Mouse (Mus musculus) mouse embryonic stem cell (cell line): ENCODE measurements around the gene Tmcc2.

Source experiments
- in situ Hi-C, 2 experiments: fragments of 300-500 bp; cut with MboI; formaldehyde crosslinking; loops; 1 replicate in 1 of 2; 3 replicates in 1 of 2; pipeline ENCODE4 v1.14.3; 2019 to 2020; ENCODE audit warnings: low sequenced_read_pairs in 2 of 2, low pct_unique_long_range_greater_than_20kb in 1 of 2, mixed read lengths in 1 of 2; ENCODE audit not compliant: unreplicated experiment in 1 of 2

Tmcc2 gene

DNA sequence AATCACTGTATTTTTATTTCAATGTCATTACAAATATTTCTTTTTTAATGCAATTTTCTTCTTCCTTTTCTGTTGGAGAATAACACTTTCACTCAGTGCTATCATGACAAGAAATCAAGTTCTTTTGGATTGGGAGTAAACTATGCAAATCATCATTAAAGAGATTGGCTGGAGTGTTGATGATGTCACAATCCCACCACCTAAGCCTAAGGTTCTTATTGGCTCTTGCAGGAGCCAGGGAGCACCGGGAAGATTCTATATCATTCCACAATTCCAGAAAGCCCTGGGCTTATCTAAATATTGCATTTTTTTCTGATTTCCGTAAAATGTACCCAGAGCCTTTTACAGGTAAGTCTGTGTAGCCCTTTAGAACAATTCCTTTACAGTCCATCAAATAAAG is 5.6 kb upstream of the Tmcc2 start:
- in situ Hi-C loops = no loop called here

DNA sequence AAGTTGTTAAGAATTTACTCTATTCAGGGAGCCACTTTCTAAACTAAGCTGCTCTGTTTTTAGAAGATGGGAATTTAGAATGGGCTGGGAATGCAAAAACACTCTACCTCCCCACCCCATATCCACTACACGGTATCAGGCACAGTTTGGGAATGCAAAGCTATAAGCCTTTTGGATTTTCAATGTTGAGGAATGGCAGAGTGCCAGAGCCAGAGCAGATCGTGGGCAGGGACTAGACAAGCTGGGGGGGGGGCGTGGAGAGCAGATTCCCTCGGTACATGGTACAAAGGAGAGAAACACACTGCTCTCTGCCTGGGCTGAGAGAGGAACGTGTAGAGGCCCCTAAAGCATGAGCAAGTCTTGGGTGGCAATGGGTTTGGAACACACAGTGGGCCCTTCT is 1.8 kb upstream of the Tmcc2 start:
- in situ Hi-C loops = no loop called here

DNA sequence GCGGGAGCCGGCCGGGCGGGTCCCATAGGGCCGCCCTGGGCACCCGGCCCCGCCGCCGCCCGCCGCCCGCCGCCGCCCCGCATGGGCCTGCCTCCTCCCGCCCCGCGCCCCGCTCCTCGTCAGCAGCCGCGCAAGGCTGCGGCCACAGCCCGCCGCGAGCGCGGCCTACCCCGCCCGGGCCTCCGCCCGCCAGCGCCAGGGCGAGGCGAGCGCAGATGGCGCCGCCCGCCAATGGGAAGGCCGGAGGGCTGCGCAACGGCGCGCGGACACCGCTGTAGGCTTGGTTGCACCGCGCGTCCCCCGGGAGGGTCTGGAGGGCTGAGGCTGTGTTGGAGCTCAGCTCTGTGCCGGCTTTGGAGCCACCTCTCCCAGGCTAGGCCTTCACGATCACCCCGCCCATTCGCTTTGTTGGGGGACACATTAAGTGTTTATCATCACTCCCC is 520 bp upstream of the Tmcc2 start:
- in situ Hi-C loops = no loop called here

DNA sequence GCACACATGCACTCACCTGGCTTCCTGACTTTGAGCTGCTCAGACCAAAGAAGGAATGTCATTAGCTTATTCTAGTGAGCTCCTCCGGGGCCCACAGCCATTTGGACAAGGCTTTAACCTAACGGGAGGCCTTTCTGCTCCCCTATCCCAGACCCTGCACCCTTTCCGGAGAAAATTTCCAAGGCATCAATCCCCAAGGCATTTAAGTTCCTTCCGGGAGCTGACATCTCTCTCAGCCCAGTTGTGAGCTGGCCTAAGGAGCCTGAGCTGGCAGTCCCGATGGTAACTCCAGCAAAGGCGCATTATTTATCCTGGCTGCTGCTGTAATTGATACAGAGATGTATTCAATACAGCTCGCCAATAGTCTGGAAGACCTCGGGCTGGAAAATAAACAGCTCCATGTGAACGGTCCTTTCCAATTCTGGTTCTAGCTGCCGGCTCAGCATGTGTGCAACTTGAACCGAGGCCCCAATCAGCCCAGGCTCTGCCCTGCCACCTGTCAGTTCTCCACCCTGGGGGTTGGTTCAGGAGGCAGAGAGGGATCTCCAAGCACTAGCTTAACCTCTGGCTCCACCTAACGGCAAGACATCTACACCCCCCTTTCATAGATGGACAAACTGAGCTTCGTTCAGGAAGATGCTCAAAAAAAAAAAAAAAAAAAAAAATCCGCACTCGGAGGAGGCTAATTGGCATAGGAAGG is 1.0 kb downstream of the Tmcc2 start:
- in situ Hi-C loops = no loop called here

DNA sequence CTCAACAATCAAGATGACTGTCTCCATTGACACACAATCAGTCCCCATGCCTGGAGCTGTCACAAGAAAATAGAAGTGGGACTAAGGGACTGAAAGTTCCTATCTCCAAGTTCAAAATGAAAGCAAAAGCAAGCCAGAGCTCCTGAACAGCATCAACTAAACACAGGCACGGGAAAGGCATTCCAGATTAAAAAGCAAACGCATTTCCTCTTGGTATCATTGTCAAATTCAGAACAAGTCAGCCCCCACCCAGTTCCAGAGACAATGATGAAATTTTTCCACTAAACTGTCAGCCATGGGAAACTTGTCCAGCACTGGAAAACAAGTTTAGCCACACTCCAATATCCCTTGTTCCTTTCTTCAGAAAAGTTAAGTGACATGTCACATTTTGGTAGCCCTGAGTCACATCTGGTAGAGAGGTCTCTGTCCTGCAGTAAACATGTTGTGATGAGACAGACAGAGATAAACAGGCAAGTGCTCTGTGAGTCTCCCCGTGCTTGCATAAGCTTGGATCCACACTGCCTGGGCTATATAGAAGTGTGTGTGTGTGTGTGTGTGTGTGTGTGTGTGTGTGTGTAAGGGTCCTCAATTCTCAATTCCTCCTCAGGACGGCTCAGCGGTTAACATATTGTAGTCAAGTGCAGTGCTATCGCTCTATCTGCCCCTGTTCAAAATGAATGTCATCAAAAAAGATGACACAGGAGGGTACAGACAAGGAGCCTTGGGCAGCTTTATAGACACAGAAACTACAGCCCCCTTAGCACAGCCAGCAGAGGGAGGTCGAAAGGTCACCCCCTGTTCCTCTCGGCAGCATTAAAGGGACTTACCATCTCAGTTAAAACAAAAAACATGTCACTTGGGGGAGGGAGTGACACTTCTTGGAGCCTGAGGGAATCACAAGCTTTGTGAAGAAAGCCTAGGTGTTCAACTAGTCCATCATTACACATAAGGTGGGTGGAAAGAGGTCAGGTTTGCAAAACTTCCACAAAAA is 2.0 kb downstream of the Tmcc2 start:
- in situ Hi-C loops = no loop called here

DNA sequence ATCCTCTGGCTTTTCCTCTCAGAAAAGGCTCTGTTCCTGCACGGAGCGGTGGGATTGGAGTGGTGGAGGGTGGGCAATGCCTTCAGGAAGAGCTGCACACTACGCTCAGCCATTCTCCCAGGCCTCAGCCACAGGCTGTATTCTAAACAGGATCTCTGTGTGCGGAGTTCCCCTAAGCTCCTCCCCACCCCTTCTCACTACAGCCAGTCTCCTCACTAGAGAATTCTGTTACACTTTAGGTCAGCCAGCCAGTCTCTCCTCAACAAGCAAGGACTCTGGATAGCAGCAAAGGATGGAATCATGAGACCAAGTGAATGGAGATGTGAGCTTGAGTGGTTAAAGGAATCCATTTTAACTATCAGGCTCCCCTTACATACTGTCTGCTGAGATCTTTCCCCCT is 3.1 kb downstream of the Tmcc2 start:
- in situ Hi-C loops = no loop called here

DNA sequence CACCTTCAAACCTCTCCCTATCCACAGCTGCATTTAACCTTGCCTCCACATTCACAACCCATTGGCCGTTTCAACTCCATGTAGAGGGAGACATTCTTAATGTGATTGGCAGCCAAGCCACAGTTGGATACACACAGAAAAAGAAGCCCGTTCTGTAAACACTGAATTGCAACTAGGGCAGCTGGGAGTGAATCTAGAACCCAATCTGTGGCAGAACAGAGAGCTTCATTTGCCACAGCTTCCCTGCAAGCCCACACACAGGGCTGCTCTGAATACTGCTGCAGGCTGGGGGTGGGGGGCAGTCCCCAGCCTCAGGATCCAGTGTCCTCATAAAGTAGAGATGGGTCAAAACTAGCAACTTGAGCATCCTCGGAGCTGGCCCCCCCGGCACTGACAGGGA is 4.8 kb downstream of the Tmcc2 start:
- in situ Hi-C loops = no loop called here

DNA sequence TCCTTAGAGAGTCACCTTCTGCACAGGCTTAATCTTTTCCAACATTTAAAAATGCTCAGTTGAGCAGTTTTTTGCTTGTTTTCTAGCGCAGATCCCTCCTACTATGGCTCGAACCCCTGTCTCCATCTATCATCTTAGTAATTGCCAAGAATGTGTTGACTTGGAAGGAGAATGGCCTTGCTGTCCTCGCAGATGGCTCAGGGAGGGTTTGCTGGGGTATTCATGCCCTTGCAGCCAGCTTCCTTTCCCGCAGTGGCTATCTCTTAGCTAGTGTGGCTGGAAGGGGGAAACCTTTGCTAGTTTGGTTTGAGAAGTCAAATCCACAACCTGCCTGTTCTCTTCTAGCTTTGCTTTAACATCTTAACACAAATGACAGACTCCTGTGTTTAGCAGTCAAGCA is 5.4 kb downstream of the Tmcc2 start:
- in situ Hi-C loops = no loop called here

DNA sequence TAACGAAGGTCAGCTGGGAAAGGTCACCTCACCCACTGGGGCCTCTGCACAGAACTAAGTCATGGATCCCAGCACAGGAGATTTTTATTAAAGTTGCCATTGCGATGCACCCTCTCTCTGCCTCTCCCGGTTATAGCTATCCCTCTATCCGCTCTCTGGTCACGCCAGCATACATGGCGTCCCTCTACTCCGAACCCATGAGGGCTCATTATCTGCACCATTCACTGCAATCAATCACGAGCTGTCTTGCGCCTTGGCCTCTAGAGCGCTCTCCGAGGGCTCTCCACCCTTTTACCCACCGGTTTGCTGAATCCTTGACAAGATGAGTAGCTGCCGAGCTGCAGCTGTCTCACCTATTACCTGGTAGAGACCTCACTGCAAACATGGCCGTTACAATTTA is 5.8 kb downstream of the Tmcc2 start:
- in situ Hi-C loops = no loop called here

DNA sequence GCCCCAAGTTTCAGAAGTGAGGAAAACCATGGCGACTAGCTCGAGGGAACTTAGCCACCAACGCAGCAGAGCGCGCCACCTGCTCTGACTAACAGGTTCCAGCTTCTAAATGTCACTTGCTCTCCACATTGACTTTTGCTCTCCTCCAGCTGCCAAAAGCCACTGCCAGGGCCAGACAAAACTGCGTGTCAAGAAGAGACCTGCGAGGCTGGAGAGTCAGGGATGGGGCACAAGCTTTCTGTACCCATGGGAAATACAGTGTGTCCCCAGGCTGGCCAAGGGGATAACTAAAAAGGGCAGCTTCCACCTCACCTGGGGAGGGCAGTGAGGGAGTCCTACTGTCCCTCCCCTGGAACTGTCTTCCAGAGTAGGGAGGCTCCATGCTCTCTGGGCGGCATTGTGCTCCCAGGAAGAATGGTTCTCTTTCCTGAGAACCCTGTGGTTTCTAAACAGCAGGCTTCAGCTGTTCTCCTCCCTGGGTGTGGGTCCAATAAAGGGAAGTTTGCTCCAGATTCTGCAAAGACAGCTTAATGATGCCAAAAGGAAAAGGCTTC is 7.0 kb downstream of the Tmcc2 start:
- in situ Hi-C loops = no loop called here

DNA sequence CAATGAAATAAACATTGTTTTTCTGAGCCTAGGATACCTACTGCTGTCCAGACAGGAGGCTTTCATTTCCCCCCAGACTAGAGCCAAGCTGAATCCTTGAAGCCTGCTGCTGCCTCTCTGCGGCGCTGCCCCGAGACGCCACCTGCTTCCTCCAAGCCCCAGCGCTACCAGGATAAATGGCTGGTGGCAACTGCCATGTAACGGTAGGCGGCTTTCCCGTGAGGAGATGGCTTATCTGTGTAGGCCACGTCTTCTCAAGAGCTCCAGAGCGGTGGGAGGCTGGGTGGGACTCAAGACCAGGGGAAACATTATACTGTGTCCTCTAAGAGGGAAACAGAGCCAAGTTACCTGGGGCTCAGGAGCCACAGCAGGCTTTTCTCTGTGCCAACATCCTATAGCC is 9.2 kb downstream of the Tmcc2 start:
- in situ Hi-C loops = no loop called here

DNA sequence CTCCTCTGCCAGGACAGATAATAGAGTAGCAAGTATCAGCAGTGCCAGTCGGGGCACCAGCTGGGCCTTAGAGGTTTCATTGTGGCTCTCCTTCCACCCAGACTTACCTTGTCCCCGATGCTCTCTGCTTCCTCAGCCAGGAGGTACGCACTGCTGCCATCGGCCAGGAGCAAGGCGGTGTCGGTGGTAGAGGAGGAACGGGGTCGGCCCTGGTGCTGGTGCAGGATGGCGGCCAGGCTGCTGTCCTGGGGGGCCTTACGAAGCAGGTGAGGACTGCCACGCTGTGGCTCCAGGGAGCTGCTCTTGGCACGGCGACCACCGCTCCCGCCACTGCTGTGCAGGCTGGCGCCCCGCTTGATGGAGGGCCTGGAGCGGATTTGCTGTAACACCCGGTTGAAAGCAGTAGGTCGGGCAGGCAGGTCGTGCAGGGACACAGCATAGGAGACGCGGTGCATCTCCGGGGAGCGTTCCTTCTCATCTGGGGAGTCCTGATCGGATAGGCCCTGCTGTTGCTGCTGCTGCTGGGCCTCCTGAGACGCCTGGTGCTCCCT is 10.5 kb downstream of the Tmcc2 start:
- in situ Hi-C loops = no loop called here

DNA sequence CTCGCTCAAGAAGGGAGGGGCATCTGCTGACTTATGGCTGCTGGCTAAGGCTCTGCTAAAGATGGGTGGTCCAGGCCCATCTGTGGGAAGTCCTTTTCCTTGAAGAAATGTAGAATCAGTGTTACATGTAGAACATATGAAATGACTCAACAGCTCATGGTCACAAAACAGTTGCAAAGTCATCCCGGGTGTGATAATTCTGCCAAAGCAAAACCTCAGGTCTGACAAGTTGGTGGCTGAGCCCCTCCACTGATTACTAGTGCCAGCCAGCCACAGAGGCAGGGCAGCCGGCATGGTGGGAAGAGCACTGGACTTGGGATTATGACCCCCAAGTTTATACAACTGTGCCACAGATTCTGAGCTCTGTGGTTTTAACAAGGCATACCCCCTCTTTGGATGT is 13.3 kb downstream of the Tmcc2 start:
- in situ Hi-C loops = no loop called here

DNA sequence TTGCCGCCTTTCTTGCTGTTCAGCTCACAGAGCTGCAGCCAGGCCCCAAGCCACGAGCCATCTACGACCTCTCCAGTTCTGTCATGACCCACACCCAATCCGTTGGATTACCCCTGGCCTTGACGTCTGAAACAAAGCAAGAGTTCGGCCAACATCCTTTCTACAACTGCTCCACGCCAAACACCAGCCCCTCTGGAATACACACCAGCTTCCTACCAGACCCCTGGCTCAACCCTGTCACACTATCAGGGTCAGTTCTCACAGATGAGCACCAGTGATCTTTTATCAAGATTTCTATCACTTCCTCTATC is 14.1 kb downstream of the Tmcc2 start:
- in situ Hi-C loops = no loop called here

DNA sequence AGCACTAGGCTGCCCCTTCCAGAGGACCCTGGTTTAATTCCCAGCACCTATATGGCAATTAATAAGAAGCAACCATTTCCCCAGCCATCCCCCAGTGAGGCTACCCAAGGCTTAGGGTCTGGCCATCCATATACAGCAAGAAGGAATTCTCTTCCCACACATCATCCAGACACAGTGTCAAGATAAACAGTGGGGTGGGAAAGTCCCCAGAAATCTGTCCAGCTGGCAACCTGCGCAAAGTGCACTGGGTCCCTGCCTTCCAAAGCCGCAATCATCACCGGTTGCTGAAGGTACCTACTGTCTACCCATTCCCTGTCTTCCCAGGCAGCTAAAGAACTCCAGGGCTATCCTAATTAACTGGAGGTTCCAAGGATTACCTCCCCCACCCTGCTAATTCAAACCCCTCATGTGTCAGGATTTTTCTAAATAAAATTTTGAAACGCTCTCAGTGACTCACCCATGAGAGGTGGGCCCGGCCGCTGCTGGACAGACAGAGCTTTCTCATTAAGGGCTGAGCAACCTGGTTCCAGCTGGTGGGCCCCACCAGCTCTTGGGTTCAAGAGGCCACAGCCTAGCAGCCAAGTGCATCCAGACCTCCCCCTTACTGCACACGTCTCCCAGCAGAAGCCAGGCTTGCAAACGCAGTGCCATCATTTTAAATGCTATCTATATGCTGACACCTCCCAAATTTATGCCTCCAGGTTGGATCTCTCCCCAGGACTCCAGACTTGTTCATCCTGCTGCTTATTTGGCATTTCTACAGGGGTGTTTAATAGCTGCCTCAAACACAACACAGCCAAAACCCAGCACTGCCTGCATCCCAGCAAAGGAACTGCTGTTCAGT is 14.6 kb downstream of the Tmcc2 start:
- in situ Hi-C loops = no loop called here

DNA sequence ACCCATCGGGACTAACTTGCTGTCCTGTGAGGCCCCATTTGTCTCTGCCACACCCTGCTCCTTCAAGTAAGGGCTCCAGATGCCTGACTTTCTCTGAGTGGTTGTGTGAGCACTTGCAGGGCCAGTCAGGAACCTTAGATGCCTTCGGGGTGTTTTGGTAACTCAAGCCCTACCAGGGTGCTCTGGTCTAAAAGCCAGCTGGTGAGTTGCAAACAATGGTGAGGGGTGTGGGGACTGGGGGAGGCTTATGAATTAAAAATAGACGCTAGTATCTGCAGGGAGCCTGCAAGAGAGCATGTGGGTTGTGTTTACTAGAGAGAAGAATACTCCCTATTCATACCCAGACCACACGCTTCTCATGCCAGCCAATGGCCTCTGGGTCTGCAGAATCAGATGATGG is 15.8 kb downstream of the Tmcc2 start:
- in situ Hi-C loops = no loop called here

DNA sequence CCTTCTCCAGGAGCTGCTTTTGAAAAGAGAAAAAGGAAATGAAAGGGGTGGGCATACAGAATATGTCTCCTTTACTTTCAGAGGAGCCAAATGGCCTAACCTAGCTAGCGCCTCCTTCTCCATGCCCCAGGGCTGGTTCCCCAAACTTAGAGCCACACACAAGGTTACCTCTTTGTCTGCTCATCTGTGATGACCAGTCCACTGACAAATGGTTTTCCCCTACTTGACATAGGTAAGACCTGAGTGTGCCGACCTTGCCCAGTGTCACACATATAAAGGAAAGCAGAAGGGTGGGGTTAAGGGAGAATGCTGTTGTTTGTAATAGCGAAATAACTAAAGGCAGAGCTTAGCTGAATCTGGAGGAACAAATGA is 16.2 kb downstream of the Tmcc2 start:
- in situ Hi-C loops = no loop called here

DNA sequence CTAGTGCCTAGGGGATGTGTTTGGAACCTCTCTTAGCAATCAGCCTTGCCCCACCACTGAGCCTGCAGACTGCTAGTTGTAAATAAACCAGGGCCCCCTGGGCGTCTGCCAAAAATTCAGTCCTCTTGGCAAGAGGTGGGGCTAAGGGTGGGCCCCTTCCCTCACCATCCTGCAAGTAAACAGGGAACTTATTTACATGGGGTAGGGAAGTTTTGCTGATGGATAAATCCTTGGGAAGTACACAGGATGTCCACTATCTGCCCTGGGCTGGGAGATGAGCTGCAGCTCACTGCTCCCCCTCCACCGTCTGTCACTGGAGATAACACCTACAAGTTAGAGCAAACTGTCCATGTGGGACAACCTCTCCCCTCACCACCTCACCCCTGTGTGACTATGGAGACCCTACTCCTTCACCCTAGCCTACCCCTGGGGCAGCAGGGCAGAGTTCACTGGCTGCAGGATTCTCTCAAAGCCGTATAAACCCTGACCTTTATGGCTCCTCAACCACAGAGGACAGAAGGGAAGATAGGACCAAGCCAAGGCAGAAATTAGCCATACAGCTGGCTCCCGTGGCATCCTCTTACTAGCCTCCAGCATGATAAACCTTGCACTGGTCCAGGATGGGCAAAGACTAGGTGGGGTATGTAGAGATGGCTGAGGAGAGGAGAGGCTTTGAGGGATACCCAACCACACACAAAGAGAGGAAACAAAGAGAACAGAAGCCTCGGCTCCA is 16.8 kb downstream of the Tmcc2 start:
- in situ Hi-C loops = no loop called here
